Mouse (Mus musculus): ENCODE measurements around the gene Cavin1.

- no peak for TF ChIP-seq POLR2A (IDR thresholded peaks at IDR 0.05; ENCODE audit: insufficient read depth, low read depth, low read length)
- TF ChIP-seq CTCF (IDR thresholded peaks at IDR 0.05; ENCODE audit: insufficient read depth, low read depth, low read length), result no peak
These were observed 32.5 kb upstream of the Cavin1 start for GRCm38 (mm10) chr11:101003025-101003685.

Data from olfactory bulb, adult 2 months (tissue).